Mouse (Mus musculus) CD8-positive naive resting alpha-beta T cell, adult 2 months (primary cell): ENCODE data around the gene Ccne1.
A peak's percentile ranks its signal among the peaks of the same experiment; 100 is the strongest.
"Not testable (repeated sequence)": the region's sequence is repeated elsewhere in the genome, so short reads cannot be mapped to it uniquely, and the experiment has no call there.

Experiments used
- DNase-seq, 2 experiments: peaks; one replicate each; pipeline ENCODE4 v3.0.0; 2022; ENCODE audit warnings: low read depth in 2 of 2, low spot score in 2 of 2

Gene Ccne1

DNA sequence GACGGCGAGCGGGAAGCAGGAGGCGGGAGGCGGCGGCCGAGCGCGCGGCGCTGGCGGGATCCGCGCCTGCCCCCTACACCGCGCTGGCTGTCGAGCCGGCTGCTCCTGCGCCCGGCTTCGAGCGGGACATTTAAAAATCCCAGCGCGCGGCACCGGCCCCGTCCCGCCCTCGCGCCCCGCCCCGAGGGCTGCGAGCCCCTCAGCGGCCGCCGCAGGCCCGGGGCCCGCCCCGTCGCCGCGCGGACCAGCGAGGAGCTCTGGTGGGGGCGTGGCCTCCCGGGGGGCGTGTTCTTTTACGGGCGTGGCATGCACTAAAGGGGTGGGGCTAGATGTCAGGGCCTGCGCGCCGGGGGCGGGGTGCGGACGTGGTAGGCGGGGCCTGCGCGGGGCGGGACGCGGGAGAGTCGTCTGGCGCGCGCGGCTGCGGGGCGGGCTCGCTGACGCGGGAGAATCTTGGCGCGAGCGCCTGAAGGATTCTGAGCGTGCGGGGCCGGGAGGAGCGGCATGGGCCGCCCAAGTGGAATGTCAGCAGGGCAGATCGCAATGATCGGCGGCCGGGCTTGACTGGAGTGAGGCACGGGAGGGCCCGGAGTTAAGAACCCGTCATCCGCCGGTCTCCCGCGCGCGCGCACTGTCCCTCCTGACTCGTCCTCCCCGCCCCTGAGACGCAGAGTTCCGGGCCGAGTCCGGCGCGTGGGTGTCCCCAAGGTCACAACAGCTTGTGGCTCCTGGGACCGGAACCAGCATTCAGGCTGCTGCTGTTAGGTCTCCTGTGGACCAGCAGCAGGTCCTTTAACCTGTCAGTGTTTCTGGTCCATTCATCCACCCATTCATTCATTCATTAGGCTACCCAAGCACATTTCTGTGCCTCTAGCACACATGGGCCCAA is at the start of gene Ccne1:
Gene Ccne1, minus strand, starts transcription at position 164 of the 889 bp plus-strand sequence.
- peak; percentile 100 for DNase-seq

DNA sequence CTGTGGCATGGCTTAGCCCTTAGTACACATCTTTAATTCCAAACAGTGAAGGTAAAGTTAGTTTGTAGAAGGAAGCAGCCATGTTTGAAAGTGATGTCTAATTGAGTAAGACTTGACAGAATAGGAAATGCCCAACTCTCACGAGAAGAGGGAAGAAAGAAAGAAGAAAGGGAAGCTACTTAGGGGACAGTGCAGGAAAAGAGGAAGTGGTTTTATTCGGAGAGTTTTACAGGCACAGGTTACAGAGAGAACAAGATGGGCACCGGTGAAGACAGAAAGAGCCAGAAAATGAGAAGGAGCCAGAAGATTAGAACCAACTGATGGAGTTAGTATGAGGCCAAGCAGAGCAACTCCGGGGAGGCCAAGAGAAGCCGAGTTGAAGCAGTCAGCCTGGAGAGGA is 48.5 kb upstream of the Ccne1 start:
- DNase-seq = no peak

DNA sequence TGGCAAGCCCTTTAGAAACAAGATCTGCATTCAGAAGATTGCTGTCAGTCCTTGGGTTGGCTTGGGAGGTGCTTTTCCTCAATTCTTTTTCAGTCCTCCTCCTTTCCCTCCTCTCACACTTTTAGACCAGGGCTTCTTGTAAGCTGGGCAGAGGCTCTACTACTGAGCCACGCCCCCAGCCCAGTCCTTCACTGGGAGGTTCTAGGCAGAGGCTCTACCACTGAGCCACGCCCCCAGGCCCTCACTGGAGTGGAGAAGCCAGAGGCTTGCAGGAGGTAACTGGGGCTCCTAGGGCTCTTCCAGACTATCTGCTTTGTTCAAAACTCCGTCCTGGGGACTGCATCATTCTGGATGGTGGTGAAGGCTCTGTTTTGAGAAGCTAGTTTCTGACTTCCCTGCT is 45.2 kb upstream of the Ccne1 start:
- DNase-seq = no peak

DNA sequence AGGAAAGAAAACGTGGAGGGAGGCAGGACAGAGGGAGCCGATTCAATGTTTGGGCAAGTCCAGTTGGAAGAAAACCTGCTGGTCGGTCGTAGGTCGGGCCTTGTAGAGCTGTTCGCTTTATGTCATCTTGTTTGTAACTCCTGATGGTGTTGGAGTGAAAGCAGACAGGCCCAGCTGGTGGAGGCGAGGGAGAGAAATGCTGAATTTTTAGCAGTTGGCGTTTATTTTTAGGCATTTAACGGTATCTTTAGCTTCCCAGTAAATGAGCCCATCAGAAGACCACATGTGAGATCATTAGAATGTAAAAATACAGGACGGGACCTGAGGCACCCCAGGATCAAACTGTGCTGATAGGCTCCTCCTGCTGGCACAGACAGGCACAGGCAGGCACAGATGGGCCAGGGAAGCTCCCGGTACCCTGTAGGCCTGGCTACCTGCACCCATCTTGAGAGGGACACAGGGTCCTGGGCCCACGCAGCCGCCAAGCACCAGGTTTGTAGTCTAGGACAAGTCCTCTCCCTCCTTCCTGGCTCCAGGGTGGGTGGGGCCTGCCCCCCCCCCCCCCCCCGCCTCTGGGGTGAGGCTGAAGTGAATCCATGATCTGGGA is 44.5 kb upstream of the Ccne1 start:
- DNase-seq = no peak

DNA sequence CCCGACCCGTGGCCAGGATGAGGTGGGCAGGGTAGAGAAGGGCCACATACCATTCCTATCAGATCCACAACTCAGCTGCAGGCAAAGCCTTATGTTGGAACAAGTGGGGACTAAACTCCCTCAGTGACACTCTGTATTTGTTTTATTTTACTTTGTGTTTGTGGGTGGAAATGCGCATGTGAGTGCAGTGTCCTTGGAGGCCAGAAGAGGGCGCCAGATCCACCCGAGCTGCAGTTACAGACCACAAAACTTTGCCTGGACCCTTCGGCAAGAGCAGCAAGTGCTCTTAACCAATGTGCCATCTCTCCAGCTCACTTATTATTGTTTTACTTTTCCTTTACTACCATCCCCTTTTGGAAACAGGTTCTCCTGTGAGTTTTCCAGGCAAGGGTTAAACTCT is 40.1 kb upstream of the Ccne1 start:
- no peak for DNase-seq

DNA sequence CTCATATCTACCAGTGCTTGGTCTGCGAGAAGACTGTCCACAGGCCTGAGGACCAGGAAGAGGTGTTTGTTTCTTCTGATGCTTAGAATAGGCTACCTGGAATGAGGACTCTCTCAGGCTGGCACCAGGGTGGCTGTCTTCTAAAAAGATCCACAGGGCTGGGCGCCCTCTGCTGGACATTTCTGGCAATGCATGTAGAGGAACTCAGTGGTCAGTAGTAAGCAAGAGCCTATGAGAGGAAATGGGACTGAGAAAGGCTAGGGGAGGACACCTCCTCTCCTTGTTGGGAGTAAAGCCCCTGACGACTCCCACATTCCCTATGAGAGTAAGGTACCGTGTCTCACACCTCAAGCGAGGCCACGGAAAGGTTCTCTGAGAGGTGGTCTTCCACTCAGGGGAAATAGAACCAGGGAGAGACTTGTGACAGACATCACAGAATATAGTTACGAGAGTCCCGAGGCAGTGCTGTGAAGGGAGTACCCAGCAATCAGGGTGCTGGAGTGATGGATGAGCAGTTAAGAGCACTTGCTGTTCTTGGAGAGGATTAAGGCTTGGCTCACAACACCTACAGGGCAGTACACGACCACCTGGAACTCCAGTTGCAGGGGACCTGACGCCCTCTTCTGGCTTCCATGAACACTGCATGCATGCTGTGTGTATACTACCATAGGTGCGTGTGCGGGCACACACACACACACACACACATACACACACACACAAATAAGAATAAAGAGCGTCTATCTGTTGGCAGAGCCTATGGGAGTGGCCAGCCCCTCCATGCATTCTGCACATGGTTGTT is 34.6 kb upstream of the Ccne1 start:
- DNase-seq = peak; percentile 78 to 80

DNA sequence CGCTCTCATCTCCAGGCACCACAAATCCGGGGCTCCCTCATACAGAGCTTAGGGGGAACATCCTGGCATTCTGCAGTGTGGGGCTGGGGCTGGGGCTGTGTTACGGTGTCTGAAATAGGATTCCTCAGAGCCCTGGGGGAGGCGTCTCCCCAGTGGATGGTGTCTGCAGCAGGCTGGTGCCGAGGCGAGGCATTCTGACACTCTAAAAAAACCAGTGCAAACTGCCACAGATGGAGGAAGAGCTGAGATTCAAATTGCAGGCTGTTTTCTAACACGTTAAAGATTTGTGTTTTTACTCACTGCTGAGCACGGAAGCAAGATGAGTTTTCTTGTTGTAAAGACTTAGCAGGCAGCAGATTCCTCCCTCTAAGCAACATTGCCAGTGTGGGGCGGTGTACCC is 33.0 kb upstream of the Ccne1 start:
- DNase-seq = no peak

DNA sequence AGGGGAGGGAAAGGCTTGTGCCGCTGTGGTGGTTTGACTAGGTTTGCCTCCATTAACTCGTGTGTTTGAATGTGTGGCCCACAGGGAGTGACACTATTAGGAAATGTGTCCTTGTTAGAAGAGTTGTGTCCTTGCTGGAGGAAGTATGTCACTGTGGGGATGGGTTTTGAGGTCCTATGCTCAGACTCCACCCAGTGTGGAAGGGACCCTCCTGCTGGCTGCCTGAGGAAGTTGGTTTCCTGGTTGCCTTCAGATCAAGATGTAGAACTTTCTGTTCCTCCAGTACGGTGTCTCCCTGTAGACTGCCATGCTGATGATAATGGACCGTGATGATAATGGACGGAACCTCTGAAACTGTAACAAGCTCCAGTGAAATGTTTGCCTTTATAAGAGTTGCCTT is 27.1 kb upstream of the Ccne1 start:
- no peak for DNase-seq

DNA sequence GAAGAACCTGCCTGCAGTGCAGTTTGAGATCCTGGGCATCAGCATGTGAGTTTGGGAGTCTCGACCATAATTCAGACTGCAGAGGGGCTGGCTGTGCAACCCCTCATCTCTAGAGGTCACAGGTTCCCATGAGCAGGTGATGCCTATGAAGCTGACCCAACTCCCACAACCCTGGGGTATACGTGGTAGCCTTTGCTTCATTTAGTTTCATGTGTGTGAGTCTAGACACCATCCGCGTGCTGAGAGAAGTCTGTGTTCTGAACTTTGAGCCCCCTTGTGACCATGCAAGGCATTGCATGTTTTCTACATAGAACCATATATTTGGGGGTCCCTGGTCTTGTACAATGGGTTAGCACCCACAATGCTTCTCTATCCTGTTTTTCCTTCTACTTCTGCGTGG is 23.9 kb upstream of the Ccne1 start:
- peak; percentile 35 to 60 for DNase-seq

DNA sequence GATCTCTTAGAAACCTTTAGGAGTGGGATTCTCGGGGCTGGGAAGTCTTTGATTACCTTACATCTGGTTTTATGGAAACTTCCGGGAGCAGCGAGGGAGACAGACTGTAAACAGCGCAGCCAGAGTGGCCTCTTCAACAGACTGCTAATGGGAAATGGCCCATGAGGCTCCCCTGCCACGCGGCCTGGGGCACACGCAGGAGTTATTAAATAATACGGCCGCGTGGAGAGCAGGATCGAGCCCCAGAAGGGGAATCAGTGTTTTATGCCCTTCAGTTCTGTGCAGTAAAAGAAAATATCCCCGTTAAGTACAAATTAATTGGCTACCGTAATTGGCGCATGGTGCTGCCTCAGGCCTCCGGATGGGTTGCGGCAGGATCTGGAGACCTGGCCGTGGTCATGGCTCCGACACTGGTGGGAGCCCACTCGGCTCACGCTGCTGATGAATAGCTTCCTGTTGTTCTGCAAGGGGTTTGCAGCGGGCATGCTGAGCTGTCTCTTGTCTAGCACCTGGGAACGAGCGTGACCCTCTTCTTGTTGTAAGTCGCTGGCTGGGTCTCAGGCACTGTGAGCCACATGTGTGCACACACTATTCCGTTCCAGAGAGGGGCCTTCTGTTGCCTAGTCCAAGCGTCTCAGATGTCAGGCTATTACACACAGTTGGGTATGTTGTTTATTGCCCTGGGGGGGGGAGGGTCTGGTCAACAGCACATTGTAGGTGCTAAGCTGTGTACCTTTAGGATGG is 22.8 kb upstream of the Ccne1 start:
- DNase-seq = no peak

DNA sequence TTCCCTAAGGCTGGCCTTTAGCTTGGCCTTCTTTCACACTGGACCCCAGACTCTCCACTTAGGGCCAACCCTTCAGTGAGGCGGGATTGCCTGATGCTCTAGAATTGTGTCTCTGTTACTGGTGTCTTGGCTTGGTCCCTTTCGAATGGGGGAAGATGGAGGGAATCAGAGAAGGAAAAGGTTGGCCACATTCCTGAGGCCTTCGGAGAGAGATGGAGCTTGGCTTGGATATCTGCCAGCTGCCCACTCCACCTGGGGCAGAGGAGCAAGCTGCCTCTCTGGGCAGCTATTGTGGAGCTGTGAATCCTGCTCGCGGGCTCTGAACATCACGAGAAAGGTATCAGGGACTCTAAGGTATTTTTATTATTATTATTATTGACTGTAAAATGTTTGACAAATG is 22.2 kb upstream of the Ccne1 start:
- no peak for DNase-seq

DNA sequence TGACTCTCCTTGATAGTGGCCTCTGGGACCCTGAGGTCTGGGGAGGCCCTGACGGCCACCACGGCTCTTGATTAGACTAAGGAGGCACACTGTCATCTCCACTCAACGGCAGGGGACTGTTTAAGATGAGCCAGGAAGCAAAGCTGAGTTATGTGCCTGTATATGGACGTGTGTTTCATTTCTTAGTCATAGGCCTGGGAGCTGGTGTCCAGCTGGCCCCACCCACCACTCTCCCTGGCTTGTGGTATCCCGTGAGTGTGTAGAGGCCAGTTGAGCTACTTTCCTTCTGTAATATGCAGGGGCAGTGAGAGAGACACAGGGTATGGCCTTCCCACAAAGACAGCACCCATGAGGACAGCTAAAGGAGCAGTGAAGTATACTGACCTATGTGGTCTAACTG is 20.9 kb upstream of the Ccne1 start:
- DNase-seq = not testable (repeated sequence)

DNA sequence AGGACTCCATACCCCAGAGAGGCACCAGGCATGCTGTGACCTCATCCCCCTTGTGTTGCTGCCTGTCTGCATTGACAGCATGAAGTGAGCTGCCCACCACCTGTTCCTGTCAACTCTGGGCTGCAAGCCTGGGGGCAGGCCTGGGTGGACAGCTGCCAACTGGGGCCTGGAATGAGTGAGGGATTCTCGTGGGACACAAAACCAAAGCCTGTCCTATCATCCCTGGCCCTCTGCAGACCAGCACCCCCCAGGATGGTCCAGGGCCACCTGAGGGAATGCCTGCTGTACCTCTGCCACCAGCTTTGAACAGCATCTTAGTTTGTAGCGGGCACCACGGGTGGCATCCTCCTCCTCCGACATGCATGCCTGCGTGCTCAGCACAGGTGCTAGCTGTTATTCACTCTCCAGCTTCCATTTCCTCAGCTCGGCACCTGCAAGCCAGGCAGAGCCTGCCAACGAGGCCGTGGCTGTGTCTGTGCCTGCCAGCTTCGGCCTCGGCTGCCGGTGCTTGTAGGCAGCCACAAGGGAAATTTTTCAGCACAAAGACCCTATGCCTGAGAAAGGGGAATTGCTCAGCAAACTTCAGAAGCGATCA is 18.3 kb upstream of the Ccne1 start:
- DNase-seq = no peak

DNA sequence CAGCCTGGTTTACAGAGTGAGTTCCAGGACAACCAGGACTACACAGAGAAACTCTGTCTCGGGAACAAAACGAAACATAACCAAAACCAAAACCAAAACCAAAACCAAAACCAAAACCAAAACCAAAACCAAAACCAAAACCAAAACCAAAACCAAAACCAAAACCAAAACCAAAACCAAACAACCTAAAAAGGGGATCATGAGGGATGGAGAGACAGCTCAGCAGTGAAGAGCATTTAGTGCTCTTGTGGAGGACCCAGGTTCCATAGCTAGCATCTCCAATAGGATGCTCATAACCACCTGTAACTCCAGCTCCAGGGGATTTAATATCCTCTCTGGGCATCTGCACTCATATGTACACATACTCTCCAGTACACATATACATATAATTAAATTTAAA is 16.8 kb upstream of the Ccne1 start:
- DNase-seq = not testable (repeated sequence)

DNA sequence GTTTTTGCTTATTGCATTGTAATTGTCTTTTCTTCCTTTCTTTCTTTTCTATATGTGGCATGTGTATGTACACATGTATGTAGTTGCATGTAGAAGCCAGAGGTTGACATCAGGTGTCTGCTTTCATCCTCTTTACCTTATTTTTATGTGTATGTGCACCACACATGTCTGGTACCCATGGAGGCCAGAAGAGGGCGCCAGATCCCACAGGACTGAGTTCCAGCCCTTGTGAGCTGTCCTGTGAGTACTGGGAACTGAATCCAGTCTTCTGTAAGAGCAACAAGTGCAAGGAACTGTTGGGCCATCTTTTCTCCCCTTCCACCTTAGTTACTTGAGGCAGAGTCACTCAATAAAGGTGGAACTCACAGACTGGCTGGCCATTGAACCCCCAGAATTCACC is 11.3 kb upstream of the Ccne1 start:
- no peak for DNase-seq

DNA sequence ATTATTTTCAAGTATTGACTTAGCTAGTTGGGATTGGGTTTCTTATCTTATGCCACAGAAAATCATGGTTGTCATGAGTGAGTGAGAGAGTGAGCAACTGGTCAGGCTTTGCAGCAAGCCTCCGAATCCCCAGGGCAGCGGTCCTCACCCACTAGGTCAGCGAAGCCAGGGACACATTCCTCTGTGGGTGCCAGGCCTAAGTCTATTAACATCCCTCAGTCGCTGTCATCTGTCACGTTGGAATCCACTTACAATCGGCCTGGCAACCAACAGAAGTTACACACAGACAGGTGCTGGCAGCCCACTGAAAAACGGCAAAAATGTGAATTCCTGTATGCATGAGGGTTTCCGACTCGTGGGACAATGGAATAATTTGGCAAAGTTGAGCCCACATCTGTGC is 5.1 kb upstream of the Ccne1 start:
- DNase-seq = no peak

DNA sequence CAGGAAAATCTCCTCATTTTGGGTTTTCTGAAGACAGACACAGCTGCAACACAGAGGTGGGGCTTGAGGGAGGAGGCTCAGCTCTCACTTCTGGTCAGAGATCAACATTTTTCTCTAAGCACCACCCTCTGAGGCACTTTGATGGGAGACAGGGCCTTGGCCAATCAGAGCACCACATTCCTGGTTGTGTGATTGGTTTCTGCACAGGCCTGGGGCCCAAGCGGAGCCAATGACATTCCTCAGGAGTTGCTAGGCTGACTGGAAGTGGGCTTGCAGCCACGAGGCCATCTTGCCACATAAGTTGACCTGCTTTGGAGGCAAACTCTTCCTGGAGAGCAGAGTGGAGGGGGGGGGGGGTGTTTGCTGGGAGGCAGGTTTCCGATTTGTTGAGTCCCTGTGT is 4.7 kb upstream of the Ccne1 start:
- no peak for DNase-seq

DNA sequence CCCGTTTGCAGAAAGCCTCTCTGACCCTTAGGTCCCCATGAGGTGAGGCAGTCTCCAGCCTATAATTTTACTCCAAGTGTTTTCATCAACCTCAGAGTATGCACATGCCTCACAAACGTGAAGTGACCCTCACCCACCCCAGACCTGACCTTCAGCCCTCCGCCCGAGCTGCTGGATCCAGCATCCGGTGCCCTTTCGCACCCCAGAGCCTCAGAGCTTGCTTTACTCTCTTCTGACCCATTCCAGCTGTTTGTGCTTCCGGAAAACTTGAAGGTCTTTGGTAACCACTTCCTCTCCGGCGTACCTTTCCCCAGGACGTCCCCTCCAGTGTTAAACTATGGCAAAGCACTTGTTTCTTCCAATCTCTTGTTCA is 912 bp upstream of the Ccne1 start:
- no peak for DNase-seq

DNA sequence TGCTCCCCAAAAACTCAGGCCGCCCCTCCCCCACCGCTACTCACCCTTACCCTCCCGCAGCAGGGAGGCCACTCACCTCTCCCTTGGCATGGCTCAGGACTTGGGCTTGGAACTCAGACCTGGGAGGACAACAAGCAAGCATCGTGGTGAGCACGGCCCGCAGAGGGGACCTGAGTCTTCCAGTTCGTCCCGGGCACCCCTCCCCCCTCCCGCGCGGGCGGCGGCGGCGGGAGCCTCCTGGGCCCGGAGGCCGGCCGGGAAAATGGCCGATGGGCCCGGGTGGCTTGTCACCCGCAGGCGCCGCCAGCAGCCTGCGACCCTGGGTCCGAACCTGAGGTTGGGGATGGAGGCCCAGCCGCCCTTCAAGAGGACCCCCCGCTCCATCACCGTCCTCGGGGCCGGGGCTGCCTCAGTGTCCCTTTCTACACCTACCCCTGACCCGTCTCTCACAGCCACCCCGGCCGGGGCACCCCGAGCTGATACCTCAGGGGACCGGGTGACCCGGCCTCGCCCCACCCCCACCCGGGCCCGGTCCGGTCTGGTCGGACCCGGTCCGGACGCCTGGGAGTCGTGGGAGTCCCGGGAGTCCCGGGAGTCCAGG is 523 bp downstream of the Ccne1 start:
- DNase-seq = no peak

DNA sequence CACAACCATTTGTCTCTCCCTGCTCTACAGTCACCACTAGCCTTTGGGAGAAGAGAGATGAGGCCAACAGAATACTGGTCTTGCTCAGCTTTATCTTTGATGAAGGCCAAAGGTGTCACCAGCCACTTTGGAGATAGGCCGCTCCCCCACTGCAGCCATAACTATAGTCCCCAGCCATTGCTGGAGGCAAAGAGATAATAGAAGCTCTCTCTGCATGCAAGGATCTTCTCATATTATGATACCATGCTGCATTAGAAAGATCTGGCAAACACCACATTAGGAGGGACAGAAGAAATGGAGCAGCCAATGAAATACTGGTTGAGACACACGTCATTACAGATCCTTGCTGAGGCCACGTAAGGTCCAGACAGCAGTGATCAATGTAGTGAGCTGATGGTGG is 2.0 kb downstream of the Ccne1 start:
- DNase-seq = no peak

DNA sequence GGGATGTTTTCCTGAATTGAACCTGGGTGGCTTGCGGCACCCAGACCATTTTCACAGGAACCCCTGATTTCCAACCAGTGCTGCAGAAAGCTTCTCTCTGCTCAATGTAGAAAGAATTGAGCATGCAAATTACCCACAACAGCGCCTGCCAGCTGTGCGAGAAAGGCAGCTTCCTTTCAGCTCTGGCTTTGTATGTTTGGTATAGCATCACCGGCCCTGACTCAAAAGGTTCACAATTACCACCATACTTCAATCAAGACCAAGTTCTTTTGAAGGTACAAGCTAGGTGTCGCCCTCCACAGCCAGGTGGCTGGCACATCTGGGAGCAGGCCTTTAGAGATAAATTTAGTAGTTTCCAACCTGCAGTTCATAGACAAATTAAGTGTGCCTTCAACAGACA is 3.2 kb downstream of the Ccne1 start:
- peak; percentile 35 to 52 for DNase-seq
